In genomic region chr6:128304801-128305200, GRCm38 (mm10) we compare ENCODE assay signal across 22 mouse cellular contexts.
"Had no signal": no experiment of that assay in that cellular context is flagged by ENCODE, and none has a peak within 500 bp of the region (broad histone marks: within the 10 kb centered on the region; RNA-seq: fewer than 3 reads in every experiment).

No protein-coding gene starts in this region.

- H3K9me3 ChIP-seq: heart, embryonic 13.5 days; hindbrain, embryonic 13.5 days; hindbrain, embryonic 15.5 days; limb, embryonic 10.5 days had no signal

- H3K4me3 ChIP-seq: heart, adult 2 months; heart, embryonic 13.5 days; heart, embryonic 15.5 days; hindbrain, embryonic 13.5 days; hindbrain, embryonic 15.5 days; layer of hippocampus, adult 2 months; left cerebral cortex, adult 2 months; limb, embryonic 10.5 days; limb, embryonic 12.5 days had no signal

- H3K27ac ChIP-seq: heart, adult 2 months; heart, embryonic 13.5 days; heart, embryonic 15.5 days; hindbrain, embryonic 13.5 days; hindbrain, embryonic 15.5 days; hindbrain, postnatal 0 days; layer of hippocampus, adult 2 months; left cerebral cortex, adult 2 months; limb, embryonic 10.5 days; limb, embryonic 12.5 days had no signal

- ATAC-seq: forebrain, embryonic 16.5 days; hindbrain, postnatal 0 days; intestine, embryonic 16.5 days had no signal

- DNase-seq: gastrocnemius, postnatal 14 days; gastrocnemius, postnatal 36 days; heart, adult 2 months; heart, postnatal 14 days; heart, postnatal 36 days; kidney, adult 11 months; kidney, adult 2 months; kidney, postnatal 10 days; kidney, postnatal 25 days; kidney, postnatal 4 days had no signal

- H3K9ac ChIP-seq: heart, embryonic 13.5 days; heart, embryonic 15.5 days; hindbrain, embryonic 13.5 days; hindbrain, embryonic 15.5 days; limb, embryonic 12.5 days had no signal

- H3K36me3 ChIP-seq: heart, embryonic 13.5 days; heart, embryonic 15.5 days; hindbrain, embryonic 13.5 days; hindbrain, embryonic 15.5 days; limb, embryonic 10.5 days; limb, embryonic 12.5 days had no signal

- H3K4me2 ChIP-seq: heart, embryonic 11.5 days; heart, embryonic 13.5 days; heart, embryonic 15.5 days; hindbrain, embryonic 13.5 days; hindbrain, embryonic 15.5 days; limb, embryonic 12.5 days had no signal
